Mouse (Mus musculus) forebrain, embryonic 16.5 days (tissue): ENCODE data around the gene Rapgef2. TPM values are rescaled to one million over a fixed set of nuclear protein-coding genes. Genes with fewer than 3 reads are reported as not detected.

Experiments used
- polyA plus RNA-seq: library from polyadenylated mRNA; unstranded; fragments of >200 nt; fragmentation: Nextera tagmentation; extraction: Ambion mirVana; gene quantifications from 2 replicates; pipeline ENCODE4 v1.2.1, GENCODE M21; 2015

Rapgef2 gene
- polyA plus RNA-seq, 1 experiment from 2014 or later = 13.4 TPM

Other genes with a start within 250 kb of the Rapgef2 start
- 0.14 TPM in 1 of 2 replicates, not detected in the other for gene Gm17359, start 50.1 kb upstream of the Rapgef2 start, polyA plus RNA-seq